ENCODE assay signal across 13 mouse cellular contexts in genomic region chr11:70322528-70322927, GRCm38 (mm10). TPM values are rescaled to one million over a fixed set of nuclear protein-coding genes. Genes with fewer than 3 reads are reported as not detected.
A peak's percentile ranks its signal among the peaks of the same experiment; 100 is the strongest.
DNase-seq lines count a peak whose midpoint lies in the region; ATAC-seq and TF ChIP-seq lines count a peak whose summit lies in the region.
"Had no signal": no experiment of that assay in that cellular context is flagged by ENCODE, and none has a peak within 500 bp of the region (broad histone marks: within the 10 kb centered on the region; RNA-seq: fewer than 3 reads in every experiment).

Alox12e (minus strand) TSS chr11:70322628.

- no peak for DNase-seq in hindbrain, embryonic 10.5 days (ENCODE audit: low spot score)
- no peak for DNase-seq in hindbrain, embryonic 11.5 days (ENCODE audit: low spot score)
- DNase-seq in embryo, embryonic 11 days, result no peak
- DNase-seq in lung, postnatal 36 days, result no peak
- DNase-seq in urinary bladder, postnatal 4 days (ENCODE audit: low spot score in 2 of 2), result no peak
- DNase-seq: adrenal gland, postnatal 14 days; gastrocnemius, postnatal 14 days; kidney, postnatal 4 days; thymus, postnatal 36 days had no signal

- H3K9ac ChIP-seq in hindbrain, embryonic 11.5 days (ENCODE audit: low read depth, low read length), result no peak within 1 kb of the TSS
- no peak within 1 kb of the TSS for H3K9ac ChIP-seq in ES-Bruce4 (ENCODE audit: low read depth, poor library complexity, severe bottlenecking)
- no peak within 1 kb of the TSS for H3K9ac ChIP-seq in embryonic facial prominence, embryonic 12.5 days
- no peak within 1 kb of the TSS for H3K9ac ChIP-seq in liver, embryonic 12.5 days

- 26% methylated on average over 7 of the region's 7 CpGs for WGBS in hindbrain, embryonic 10.5 days
- WGBS in hindbrain, embryonic 11.5 days, result 27% methylated on average over 7 of the region's 7 CpGs
- WGBS in embryonic facial prominence, embryonic 12.5 days, result 27% methylated on average over 7 of the region's 7 CpGs
- WGBS in liver, embryonic 12.5 days (ENCODE audit: insufficient replicate concordance), result 25% methylated on average over 7 of the region's 7 CpGs

- no peaks in the 10 kb centered on the region for H3K9me3 ChIP-seq in hindbrain, embryonic 10.5 days
- H3K9me3 ChIP-seq in hindbrain, embryonic 11.5 days (ENCODE audit: control insufficient read depth, low read length), result no peaks in the 10 kb centered on the region
- H3K9me3 ChIP-seq in ES-Bruce4 (replicated peaks; ENCODE audit: control insufficient read depth, insufficient read depth, low read length, poor library complexity, severe bottlenecking), result no peaks in the 10 kb centered on the region
- H3K9me3 ChIP-seq in embryonic facial prominence, embryonic 12.5 days, result no peaks in the 10 kb centered on the region
- H3K9me3 ChIP-seq in liver, embryonic 12.5 days (replicated peaks), result no peaks in the 10 kb centered on the region

- ATAC-seq in hindbrain, embryonic 11.5 days (ENCODE audit: low FRiP score), result no peak
- no peak for ATAC-seq in embryonic facial prominence, embryonic 12.5 days (ENCODE audit: insufficient number of reproducible peaks, insufficient read depth, low FRiP score, low TSS enrichment)
- ATAC-seq in liver, embryonic 12.5 days, result no peak

- peaks cover 55% of the 10 kb centered on the region for H3K27me3 ChIP-seq in hindbrain, embryonic 10.5 days (ENCODE audit: insufficient read depth, poor library complexity, severe bottlenecking)
- H3K27me3 ChIP-seq in hindbrain, embryonic 11.5 days (ENCODE audit: control insufficient read depth, insufficient read depth, low read length), result peaks cover 21% of the 10 kb centered on the region
- no peaks in the 10 kb centered on the region for H3K27me3 ChIP-seq in ES-Bruce4 (ENCODE audit: control insufficient read depth, insufficient read depth, low read length, poor library complexity, severe bottlenecking)
- H3K27me3 ChIP-seq in embryonic facial prominence, embryonic 12.5 days, result peaks cover 48% of the 10 kb centered on the region
- peaks cover 77% of the 10 kb centered on the region for H3K27me3 ChIP-seq in liver, embryonic 12.5 days (replicated peaks)

- H3K4me3 ChIP-seq in hindbrain, embryonic 10.5 days, result peak within 1 kb of the TSS; percentile 34
- H3K4me3 ChIP-seq in hindbrain, embryonic 11.5 days (ENCODE audit: low read depth, low read length), result no peak within 1 kb of the TSS; the same call in 1 of the 2 replicates
- H3K4me3 ChIP-seq in ES-Bruce4 (ENCODE audit: low read depth, low read length), result peak within 1 kb of the TSS; percentile 43
- H3K4me3 ChIP-seq in embryonic facial prominence, embryonic 12.5 days, result no peak within 1 kb of the TSS
- H3K4me3 ChIP-seq in liver, embryonic 12.5 days, result no peak within 1 kb of the TSS

- H3K27ac ChIP-seq in hindbrain, embryonic 10.5 days, result no peak within 1 kb of the TSS
- no peak within 1 kb of the TSS for H3K27ac ChIP-seq in hindbrain, embryonic 11.5 days (ENCODE audit: low read depth, low read length)
- no peak within 1 kb of the TSS for H3K27ac ChIP-seq in ES-Bruce4 (ENCODE audit: insufficient read depth, low read length)
- H3K27ac ChIP-seq in embryonic facial prominence, embryonic 12.5 days, result no peak within 1 kb of the TSS
- H3K27ac ChIP-seq in liver, embryonic 12.5 days, result no peak within 1 kb of the TSS

- TF ChIP-seq CTCF in ES-Bruce4 (IDR thresholded peaks at IDR 0.05; ENCODE audit: low read depth, low read length), result no peak

- peaks cover 8% of the 10 kb centered on the region for H3K4me1 ChIP-seq in hindbrain, embryonic 10.5 days (replicated peaks)
- no peaks in the 10 kb centered on the region for H3K4me1 ChIP-seq in hindbrain, embryonic 11.5 days (replicated peaks; ENCODE audit: control insufficient read depth, insufficient read depth, low read length)
- H3K4me1 ChIP-seq in ES-Bruce4 (ENCODE audit: control insufficient read depth, insufficient read depth, low read length), result no peaks in the 10 kb centered on the region
- no peaks in the 10 kb centered on the region for H3K4me1 ChIP-seq in embryonic facial prominence, embryonic 12.5 days
- no peaks in the 10 kb centered on the region for H3K4me1 ChIP-seq in liver, embryonic 12.5 days

- H3K36me3 ChIP-seq in hindbrain, embryonic 10.5 days, result no peaks in the 10 kb centered on the region
- H3K36me3 ChIP-seq in hindbrain, embryonic 11.5 days (ENCODE audit: control insufficient read depth, insufficient read depth, low read length), result no peaks in the 10 kb centered on the region
- H3K36me3 ChIP-seq in ES-Bruce4 (ENCODE audit: control insufficient read depth, insufficient read depth, low read length, poor library complexity, severe bottlenecking), result no peaks in the 10 kb centered on the region
- no peaks in the 10 kb centered on the region for H3K36me3 ChIP-seq in embryonic facial prominence, embryonic 12.5 days
- no peaks in the 10 kb centered on the region for H3K36me3 ChIP-seq in liver, embryonic 12.5 days

- TF ChIP-seq EP300 in ES-Bruce4 (IDR thresholded peaks at IDR 0.05; ENCODE audit: insufficient read depth, low read depth, low read length), result no peak

- no peak within 1 kb of the TSS for H3K4me2 ChIP-seq in hindbrain, embryonic 11.5 days (replicated peaks; ENCODE audit: low read depth, low read length)
- peak within 1 kb of the TSS; percentile 28 for H3K4me2 ChIP-seq in embryonic facial prominence, embryonic 12.5 days (replicated peaks)
- H3K4me2 ChIP-seq in liver, embryonic 12.5 days, result peak within 1 kb of the TSS; percentile 22; the same call in 1 of the 2 replicates

- no peak for TF ChIP-seq POLR2A in ES-Bruce4 (IDR thresholded peaks at IDR 0.05; ENCODE audit: insufficient read depth, low read length)

RNA-seq across cellular contexts. Expression of gene Alox12e, which starts in this region (rescaled TPM):
- polyA plus RNA-seq in hindbrain, embryonic 10.5 days (2016; fragmentation: Nextera tagmentation; extraction: Ambion mirVana), result not detected in 2 replicates
- not detected in 2 replicates for polyA plus RNA-seq in hindbrain, embryonic 11.5 days (2014; fragmentation: Nextera tagmentation; extraction: Ambion mirVana)
- 0.58 TPM in 1 of 2 replicates, not detected in the other for polyA plus RNA-seq in ES-Bruce4 (2011; ENCODE audit: insufficient read depth, insufficient read length, low read depth, missing spikeins)
- polyA plus RNA-seq in embryonic facial prominence, embryonic 12.5 days (2016; fragmentation: Nextera tagmentation; extraction: Ambion mirVana), result not detected in 2 replicates
- 0.12 and 0.20 TPM in 2 replicates for polyA plus RNA-seq in liver, embryonic 12.5 days (2016; fragmentation: Nextera tagmentation; extraction: Ambion mirVana)
- polyA plus RNA-seq: limb, embryonic 11.5 days had no signal

Comparison
In these comparisons a context has a peak if more than half of its experiments do, and no peak if none do; other contexts are left out.
1. H3K4me3 ChIP-seq: peak in hindbrain, embryonic 10.5 days (single experiment) and ES-Bruce4 (single experiment); none in hindbrain, embryonic 11.5 days (single experiment), embryonic facial prominence, embryonic 12.5 days (single experiment) and liver, embryonic 12.5 days (single experiment).